Mouse (Mus musculus) cerebellum, adult (tissue): ENCODE data around the gene Fbxl7.

Experiments
- ATAC-seq: cut with Nextera tagmentation; 2 replicates; pipeline ENCODE4 v1.9.2; 2017; ENCODE audit warnings: mild to moderate bottlenecking, moderate library complexity, mixed read lengths; ENCODE audit not compliant: insufficient number of reproducible peaks, low FRiP score, low TSS enrichment

Fbxl7 gene

DNA sequence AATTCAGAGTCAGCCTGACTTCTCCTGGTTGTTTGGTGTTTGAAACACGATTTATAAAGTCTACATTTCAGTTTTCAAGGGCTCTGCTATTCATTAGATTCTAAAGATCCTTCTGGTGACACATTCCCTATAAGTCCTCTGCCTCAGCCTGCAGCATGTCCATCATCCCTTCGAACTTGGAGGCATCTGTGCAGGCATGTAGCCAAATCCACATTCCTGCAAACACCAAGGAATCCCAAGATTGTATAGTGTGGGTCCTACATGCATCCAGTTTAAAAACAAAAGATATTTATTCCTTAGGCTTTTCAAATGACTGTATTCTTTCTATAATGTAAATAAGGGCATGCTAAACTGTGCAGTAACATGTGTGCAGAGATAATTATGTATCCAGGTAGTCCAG, 190.4 kb downstream of the Fbxl7 start:
- no peak for ATAC-seq

DNA sequence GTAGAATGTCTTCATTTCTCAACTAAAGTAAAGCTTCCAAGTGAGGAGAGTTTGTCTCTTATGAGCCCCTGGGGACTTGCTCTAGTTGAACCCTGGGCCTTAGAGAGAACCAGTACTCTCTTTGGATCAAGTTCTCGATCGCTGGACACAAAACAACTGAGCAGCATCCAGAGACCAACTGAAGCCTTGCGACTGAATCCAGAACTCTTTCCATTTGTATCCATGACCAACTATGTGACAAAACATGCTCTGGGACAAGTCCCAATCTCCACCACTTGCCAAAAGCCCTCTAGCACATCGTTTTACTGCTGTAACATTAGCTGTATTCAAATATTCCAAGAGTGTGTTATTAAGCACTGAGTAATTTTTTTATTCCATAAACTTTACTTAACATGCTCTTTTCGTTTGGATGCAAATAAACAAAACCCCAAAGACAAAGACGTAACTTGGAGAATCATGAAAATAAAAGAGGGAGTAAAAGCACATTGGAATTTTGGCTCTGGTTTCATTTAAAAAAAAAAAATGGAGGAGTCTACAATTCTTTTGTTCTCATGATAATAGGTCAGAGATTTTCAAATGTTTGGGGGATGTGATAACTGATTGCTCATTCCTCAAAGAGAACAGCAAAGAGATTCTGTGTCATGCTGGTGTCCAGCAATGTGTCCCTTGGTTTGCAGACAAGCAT, 192.1 kb downstream of the Fbxl7 start:
- ATAC-seq, result no peak

DNA sequence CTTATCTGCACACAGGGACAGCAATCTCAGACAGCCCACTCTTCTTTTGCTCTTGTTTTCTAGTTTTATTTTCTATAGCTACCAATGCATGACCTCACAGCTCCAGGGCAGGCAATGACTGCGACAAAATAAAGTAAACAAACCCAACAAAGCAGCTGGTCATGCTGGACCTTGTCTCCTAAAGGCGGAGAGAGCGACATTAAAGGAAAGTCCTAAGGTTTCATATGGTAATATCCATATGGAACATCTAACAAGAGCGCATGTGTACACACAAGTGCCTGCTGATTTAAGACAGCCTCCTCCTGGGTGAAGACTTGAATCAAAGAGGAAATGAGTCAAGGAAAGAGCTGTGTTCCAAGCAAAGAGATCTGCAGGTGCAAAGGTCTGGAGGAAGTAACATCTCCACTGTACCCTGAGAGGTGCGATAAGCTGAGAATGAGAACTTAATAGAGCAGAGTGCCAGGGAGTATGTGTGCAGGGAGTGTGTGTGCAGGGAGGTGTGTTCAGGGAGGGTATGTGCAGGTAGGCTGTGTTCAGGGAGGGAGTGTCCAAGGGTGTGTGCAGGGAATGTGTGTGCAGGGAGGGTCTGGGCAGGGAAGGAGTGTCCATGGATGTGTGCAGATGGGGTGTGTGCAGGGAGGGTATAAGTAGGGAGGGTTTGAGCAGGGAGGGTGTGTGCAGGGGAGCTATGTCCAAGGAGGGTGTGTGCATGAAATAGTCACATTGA, 193.3 kb downstream of the Fbxl7 start:
- no peak for ATAC-seq

DNA sequence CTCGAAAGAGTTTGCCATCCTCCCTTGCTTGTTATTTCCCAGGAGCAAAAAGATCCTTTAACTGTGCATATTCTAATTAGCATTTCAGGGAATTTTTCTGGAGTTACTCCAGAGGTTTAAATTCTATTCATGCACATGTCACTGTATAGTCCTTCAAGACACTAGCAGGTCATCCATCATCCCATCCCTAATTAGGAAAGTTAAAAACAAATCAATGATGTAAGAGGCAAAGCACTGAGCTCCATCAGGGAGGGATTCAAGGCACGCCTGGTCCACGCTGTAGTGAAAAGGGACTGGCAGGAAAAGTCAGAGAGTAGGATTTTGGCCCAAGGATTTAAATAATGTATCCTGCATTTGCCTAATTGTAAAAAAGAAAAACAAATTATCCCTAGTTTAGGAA, 202.3 kb downstream of the Fbxl7 start:
- no peak for ATAC-seq

DNA sequence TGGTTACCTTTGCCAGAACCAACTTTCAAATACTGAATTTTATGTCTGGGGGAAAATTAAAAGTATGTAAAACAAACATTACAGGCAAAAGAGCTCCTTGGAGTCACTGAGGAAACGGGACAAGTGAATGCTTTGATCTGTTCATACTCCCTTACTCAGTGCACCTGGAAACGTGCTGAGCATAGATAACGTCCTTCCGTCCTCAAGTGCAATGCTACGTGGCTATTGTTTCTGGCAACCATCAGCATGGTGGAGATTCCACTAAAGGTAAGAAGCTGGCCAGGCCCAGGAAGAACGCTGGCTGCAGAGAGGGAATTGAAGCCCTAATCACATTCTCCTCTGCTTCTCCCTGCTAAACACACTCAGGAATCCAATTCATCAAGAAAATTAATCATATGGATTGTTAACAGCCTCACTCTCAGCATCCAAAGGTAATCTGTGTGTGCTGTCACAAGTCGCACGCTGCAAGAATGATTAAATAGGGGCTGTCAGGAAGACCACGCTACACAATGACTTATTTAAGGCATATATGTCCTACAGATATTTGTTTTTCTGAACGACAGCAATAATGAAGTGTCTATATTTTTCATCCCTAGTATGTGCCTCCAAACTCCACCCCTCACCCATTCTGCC, 206.8 kb downstream of the Fbxl7 start:
- no peak for ATAC-seq

DNA sequence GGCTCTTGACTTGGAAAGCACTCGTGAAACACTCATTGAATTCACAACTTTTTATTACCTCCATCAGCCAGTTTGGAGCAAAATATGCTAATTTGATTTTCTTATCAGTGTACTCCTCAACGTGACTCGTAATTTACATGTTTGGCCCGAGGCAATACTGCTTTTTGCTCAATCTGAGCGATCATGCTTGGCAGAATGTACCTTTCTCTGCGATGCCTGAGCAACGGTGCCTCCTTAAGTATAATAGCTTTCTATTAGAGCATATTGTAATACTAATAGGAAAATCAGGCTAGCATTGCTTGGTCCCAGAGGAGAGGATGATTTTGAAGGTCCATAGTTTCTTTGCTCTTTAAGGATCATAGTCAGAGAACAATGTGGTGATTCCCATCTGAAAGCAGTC, 207.7 kb downstream of the Fbxl7 start:
- ATAC-seq, result no peak

DNA sequence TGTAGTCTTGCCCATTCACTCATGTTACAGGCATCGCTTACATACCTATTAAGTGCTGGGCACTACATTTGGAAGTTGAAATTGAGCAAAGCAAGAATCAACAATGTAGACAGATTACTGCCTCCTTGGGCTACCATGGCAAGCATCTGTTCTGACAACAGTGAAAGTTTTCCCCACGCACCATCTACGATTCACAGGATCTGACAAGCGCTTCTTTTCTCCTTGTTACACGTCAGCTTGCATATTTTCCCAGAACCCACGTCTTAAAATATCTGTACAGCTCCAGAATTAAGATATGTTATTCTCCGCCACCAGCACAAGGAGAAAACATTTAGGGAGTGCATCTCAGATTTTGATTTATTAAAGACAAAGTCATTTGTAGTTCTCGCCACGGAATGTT, 213.1 kb downstream of the Fbxl7 start:
- ATAC-seq, result no peak

DNA sequence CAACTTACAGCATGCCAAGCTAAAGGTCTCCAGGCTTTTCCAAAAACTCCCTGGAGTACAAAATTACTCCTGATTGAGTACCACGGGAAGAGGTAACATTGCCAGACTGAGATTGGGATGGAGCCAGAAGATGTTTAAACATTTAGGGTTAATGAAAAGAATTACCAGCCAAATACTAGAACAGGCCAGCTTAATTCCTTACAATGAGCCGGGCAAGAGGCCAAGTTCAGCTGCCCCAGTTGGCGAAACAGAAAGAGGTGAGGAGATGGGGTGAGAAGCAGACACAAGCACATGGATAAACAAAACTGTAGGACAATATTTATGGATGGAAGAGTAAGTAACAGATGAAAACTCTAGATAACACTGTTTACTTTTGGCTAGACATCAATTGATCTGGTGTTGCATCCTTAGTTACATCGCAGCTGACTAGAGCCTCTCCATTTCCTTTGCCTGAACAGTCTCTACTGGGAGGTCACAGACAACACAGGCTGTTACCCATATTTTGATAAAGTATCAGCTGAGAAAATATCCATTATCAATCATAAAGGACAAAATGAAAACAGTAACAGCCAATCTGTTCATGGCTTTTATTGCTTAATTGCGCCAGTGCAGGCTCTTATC, 222.0 kb downstream of the Fbxl7 start:
- no peak for ATAC-seq

DNA sequence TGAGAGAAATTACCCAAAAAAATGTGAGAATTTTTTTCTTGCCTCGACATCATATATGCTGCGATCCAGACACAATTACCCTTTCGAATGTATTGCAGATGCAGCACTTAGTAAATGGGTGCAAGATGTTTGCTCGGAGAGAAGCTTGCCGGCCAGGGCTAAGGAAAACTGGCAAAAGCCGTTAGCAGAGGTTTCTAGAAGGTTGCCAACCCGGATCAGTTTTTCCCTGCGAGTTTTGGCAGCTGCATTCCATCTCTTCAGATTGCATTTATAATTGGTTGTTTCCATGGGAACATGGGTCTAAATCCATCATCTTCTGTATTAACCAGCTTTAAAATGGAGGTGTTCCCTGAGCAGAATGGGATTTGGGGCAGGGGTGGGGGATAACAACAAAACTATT, 240.4 kb downstream of the Fbxl7 start:
- no peak for ATAC-seq

DNA sequence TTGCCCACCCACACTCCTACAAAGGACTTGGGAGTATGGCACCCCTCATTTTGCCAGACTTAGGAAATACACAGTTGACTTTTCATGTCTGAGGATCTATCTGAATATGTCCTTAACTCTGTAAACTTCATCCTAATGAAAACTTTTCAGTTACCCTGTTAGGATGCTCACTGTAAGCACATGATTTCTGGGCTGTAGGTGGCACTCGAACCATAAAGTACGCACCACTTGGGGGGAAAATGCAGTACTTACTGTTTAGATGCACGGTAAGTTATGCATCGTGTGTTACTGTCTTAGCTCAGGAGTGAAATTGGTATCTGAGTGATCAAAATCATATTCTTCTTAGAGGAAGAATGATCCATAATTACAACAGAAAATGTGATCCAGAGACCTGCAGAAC, 252.8 kb downstream of the Fbxl7 start:
- no peak for ATAC-seq

DNA sequence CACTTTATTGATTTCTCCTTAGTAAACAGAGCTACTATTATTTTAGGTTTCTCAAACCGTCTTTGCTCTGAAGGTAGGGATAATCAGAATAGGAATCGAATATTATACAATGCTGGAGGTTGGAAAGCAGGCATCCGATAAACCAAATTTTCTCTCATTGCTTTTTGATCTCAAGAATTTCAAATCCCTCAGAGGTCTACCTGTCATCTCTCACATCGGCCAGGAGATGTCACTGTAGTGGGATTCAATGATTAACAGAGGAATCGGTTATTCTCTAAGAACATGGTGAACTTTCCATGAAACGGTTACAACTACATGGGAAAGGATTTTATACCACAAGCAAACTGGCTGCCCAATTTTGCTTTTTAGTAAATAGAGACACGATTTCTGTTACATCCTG, 255.7 kb downstream of the Fbxl7 start:
- ATAC-seq, result no peak

DNA sequence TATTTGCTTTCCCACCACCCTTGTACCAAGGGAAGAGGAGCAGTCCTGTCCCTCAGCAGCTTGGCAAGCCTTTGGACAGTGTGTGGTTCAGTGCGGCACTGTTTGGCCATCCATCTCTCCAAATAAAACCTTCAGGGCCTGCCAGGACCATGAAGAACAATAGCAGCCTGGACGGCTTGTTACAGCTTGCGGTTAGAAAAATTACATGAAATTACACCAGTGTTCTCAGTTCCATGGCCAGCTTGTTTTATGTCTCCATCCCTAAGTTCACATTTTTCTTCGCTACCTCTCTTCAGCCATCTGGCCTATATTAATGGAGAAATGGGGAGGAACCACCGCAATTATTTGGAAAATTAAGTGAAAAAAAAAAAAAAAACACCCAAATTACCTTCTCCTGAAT, 259.8 kb downstream of the Fbxl7 start:
- no peak for ATAC-seq

DNA sequence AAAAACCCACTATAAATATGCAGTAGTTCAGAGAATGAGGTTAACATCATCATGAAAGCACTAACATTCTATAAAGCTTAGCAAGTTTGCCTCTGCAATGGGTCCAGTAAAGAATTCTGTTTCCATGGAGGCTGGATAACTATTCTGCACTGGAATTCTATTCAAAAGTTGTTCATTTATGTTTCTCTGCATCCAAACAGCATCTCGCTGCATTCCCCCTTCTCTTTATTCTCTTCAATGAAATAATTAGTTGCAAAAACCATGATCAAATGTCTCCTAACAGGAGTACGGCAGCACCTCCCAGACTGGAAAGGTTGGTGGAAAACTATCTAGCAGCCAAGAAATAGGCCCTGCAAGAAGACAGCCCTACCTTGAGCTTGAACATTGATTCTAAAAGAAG, 267.2 kb downstream of the Fbxl7 start:
- no peak for ATAC-seq

DNA sequence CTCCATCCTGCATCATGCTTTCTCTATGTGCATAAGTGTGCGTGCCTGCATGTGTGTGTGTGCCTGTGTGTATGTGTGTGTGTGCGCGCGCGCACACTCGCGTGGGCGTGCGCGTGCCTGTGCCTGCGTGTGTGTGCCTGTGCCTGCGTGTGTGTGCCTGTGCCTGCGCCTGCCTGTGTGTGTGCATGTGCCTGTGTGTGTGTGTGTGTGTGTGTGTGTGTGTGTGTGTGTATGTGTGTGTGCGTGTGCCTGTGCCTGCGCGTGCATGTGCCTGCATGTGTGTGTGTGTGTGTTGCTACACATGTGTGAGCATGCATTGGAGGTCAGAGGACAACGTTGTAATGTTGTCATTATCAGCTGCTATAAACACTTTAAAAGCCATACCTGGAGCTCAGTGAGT, 272.1 kb downstream of the Fbxl7 start:
- ATAC-seq, result no peak

DNA sequence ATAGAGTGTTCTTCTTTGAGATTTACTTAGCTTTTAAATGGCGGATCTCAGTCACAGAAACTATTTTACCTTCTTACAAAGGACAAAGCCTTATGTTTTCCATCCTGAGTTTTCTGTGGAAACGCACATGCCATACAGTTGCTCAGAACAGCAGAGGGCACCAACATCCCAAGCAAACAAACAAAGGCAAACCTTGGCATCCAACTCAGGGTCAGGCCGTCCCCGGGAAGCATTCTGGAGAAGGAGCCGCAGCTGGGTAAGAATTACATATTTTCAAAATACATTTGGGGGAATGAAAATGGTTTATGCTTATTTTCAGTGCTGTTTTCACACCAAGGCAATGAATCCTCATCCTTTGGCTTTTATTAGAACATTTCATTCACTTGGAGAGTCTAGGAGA, 275.1 kb downstream of the Fbxl7 start:
- ATAC-seq, result no peak

DNA sequence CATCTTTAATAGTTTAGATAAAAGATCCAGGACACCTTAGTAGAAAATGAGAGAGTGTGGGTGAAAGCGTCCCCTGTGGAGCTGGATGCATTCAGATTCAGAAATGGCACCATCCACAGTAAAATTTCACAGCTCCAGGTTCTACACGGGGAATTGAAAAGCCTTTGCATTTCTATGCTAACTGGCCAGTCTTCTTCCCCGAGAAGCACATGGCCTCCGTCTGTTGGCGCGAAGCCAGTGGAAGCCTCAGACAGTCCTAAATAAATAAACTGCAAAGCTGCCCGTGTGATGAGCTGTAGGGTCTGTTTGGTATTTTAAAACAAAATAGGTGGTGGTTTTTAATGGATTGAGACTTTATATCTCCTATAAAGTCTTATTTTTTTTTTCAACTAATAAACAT, 276.2 kb downstream of the Fbxl7 start:
- ATAC-seq, result no peak

DNA sequence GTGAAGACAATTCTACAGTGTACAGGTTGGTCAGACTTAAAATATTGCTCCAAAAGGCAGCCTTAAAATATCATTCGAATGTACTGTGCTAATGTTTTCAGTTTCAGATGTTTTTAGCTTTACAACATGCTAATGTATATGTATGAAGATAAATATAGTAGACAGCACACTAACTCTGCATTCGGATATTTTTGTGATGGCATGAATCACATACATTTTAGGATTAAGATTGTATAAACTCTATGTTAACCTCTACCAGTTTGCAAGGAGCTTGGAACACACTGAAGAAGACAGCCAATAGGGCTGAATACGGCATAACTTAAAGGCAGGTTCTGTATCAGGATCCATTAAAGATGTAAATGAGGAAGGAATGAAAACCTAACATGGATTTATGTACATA, 299.1 kb downstream of the Fbxl7 start:
- no peak for ATAC-seq

DNA sequence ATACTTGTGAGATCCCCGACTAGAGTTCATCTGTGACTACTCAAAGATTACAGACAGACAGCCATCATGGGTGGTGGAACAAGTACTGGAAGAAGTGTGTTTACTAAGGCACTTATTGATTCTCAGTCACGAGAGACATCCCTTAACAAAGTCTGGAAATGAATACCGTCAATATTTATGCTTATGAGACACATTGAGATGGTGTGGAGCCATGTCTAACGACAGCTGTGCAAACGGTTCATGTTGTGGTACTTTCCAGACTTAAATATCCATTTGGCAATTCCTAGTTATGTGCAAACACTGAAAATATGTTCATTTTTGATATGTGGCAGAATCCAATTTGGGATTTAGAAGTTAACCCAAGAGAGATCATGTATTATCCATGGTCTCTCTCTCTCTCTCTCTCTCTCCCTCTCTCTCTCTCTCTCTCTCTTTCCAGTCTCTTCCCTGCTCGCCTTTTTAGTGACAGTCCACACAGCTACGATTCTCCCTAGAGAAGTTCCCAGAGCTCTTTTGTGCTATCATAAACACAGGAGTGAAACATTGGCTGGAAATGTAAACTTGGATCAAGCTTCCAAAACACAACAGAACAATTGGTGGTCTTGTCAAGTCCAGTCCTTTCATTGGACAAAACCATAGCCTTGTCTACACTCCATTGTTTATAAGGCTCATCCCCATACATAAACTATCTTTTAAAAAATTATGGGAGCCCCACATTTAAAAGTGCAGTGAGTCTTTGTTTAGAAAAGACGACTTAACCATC, 315.3 kb downstream of the Fbxl7 start:
- no peak for ATAC-seq

DNA sequence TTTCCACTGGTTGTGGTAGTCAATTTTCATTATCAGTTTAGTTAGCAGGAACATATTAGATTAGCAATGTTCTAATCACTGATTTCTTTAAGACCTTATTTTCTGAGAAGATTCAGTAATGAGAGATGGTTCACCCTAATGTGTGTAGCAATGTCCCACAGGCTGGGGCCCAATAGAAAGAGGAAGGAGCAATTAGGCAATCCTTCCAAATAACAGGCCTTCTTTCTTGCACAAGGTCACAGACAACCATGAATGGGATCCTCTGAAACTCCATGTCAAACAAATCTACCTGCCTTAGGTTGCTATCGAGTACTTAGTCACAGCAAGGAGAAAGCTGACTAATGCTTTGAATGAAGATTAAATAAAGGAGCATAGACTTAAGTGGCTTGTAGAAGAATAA, 316.9 kb downstream of the Fbxl7 start:
- ATAC-seq, result no peak

DNA sequence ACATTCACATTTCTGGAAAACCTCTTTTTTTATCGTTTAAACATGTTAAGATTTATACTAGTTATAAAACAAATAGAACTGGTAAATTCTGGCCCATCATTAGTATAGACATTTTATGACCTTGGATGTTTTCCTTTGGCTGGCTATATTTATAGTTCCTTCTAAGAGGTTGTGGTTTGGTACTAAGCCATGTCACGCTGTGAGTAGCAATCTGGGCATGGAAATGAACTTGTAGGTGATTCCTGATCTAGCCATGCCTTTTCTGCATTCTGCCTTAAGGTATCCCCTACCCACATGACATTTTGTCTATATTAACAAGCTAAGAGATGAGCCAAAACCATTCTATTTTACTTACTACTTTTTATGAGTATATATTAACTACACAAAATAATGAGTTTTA, 329.3 kb downstream of the Fbxl7 start:
- ATAC-seq, result no peak

DNA sequence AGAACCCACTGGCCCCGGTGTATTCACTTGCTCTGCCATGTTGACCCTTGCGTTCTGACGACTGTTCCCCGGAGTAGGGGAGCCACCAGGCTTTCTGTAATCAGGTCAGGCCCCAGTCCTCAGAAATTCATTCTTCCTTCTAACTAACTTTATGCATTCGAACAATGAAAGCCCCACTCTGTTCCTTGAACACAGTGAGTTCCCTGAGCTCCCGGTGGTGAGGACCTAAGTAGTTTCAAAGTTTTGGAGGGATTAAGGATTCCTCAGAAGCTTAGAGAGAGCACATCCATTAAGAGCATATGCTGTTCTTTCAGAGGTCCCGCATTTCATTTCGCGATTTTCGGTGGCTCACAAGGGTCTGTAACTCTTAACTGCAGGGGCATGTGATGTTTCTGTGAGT, 341.8 kb downstream of the Fbxl7 start:
- no peak for ATAC-seq
